Mouse (Mus musculus): ENCODE measurements around the gene Serac1. TPM values are rescaled to one million over a fixed set of nuclear protein-coding genes. Genes with fewer than 3 reads are reported as not detected.

Serac1 gene
- total RNA-seq, 2 experiments from 2014 or later = 17.1 to 18.7 TPM

GRCm38 (mm10) chr17:6008590-6008989, 71.0 kb downstream of the Serac1 start:
- DNase-seq (ENCODE audit: low spot score in 2 of 2) = no peak
- intact Hi-C loops (cut with DNase I) = no loop called here

- peak in 1 of 2 experiments; percentile 41 for DNase-seq (ENCODE audit: low spot score in 2 of 2)
- intact Hi-C loops (cut with DNase I) = no loop called here
These were observed 71.6 kb downstream of the Serac1 start for GRCm38 (mm10) chr17:6007902-6008301.

- DNase-seq (ENCODE audit: low spot score in 2 of 2) = no peak
- intact Hi-C loops (cut with DNase I) = no loop called here
These were observed 72.3 kb downstream of the Serac1 start for GRCm38 (mm10) chr17:6007101-6007780.

GRCm38 (mm10) chr17:6005638-6006471, 73.7 kb downstream of the Serac1 start:
- intact Hi-C loops (cut with DNase I) = no loop called here
- DNase-seq (ENCODE audit: low spot score in 2 of 2) = peak; percentile 73 to 94

- intact Hi-C loops (cut with DNase I) = no loop called here
- DNase-seq (ENCODE audit: low spot score in 2 of 2) = no peak
These were observed 74.3 kb downstream of the Serac1 start for GRCm38 (mm10) chr17:6005246-6005637.

GRCm38 (mm10) chr17:6003661-6004060, 75.9 kb downstream of the Serac1 start:
- DNase-seq (ENCODE audit: low spot score in 2 of 2) = no peak
- intact Hi-C loops (cut with DNase I) = no loop called here

GRCm38 (mm10) chr17:6002563-6002962, 77.0 kb downstream of the Serac1 start:
- intact Hi-C loops (cut with DNase I) = no loop called here
- no peak for DNase-seq (ENCODE audit: low spot score in 2 of 2)

GRCm38 (mm10) chr17:6001836-6002235, 77.7 kb downstream of the Serac1 start:
- intact Hi-C loops (cut with DNase I) = no loop called here
- no peak for DNase-seq (ENCODE audit: low spot score in 2 of 2)

- intact Hi-C loops (cut with DNase I) = no loop called here
- DNase-seq (ENCODE audit: low spot score in 2 of 2) = no peak
These were observed 78.2 kb downstream of the Serac1 start for GRCm38 (mm10) chr17:6001389-6001788.

- DNase-seq (ENCODE audit: low spot score in 2 of 2) = no peak
- intact Hi-C loops (cut with DNase I) = no loop called here
These were observed 78.6 kb downstream of the Serac1 start for GRCm38 (mm10) chr17:6000864-6001319.

- intact Hi-C loops (cut with DNase I) = no loop called here
- DNase-seq (ENCODE audit: low spot score in 2 of 2) = no peak
These were observed 80.5 kb downstream of the Serac1 start for GRCm38 (mm10) chr17:5999039-5999543.

- no peak for DNase-seq (ENCODE audit: low spot score in 2 of 2)
- intact Hi-C loops (cut with DNase I) = no loop called here
These were observed 81.4 kb downstream of the Serac1 start for GRCm38 (mm10) chr17:5998235-5998500.

GRCm38 (mm10) chr17:5997380-5998234, 81.9 kb downstream of the Serac1 start:
- intact Hi-C loops (cut with DNase I) = no loop called here
- DNase-seq (ENCODE audit: low spot score in 2 of 2) = peak in 1 of 2 experiments; percentile 40

GRCm38 (mm10) chr17:5996589-5996988, 83.0 kb downstream of the Serac1 start:
- intact Hi-C loops (cut with DNase I) = no loop called here
- no peak for DNase-seq (ENCODE audit: low spot score in 2 of 2)

- peak; percentile 60 to 87 for DNase-seq (ENCODE audit: low spot score in 2 of 2)
- intact Hi-C loops (cut with DNase I) = no loop called here
These were observed 84.9 kb downstream of the Serac1 start for GRCm38 (mm10) chr17:5994606-5995005.

GRCm38 (mm10) chr17:5993581-5994260, 85.8 kb downstream of the Serac1 start:
- intact Hi-C loops (cut with DNase I) = no loop called here
- DNase-seq (ENCODE audit: low spot score in 2 of 2) = no peak

GRCm38 (mm10) chr17:5992866-5993580, 86.5 kb downstream of the Serac1 start:
- intact Hi-C loops (cut with DNase I) = no loop called here
- no peak for DNase-seq (ENCODE audit: low spot score in 2 of 2)
